Mouse (Mus musculus): Measurements from ENCODE around the gene C1s1.
"Not testable (repeated sequence)": the region's sequence is repeated elsewhere in the genome, so short reads cannot be mapped to it uniquely, and the experiment has no call there.

C1s1 gene

GRCm38 (mm10) chr6:124542284-124542683 lies at the start of gene C1s1:
Gene C1s1, minus strand, starts transcription at chr6:124542359.
- peak; percentile 71 to 78 for DNase-seq

DNA sequence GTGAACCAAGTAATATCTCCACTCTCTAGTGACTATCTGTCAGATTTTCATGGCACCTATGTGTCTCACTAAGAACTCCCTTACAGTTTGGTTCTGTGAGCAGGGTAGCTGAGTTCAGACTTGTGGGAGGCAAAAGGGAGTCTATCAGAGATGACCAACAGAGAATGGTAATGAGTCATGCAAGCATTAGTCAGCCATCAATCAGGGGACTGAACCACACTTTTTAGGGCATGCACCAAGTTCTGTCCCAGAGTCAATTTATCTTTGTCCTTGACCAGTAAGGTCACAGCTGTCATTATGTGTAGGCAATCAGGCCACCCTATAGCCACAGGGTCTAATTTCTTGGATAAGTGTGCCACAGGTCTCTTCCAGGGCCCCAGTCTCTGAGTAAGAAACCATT lies 46.6 kb upstream of the C1s1 start:
- DNase-seq = no peak

- DNase-seq = no peak
Measured at GRCm38 (mm10) chr6:124586266-124586665, 44.1 kb upstream of the C1s1 start.

DNA sequence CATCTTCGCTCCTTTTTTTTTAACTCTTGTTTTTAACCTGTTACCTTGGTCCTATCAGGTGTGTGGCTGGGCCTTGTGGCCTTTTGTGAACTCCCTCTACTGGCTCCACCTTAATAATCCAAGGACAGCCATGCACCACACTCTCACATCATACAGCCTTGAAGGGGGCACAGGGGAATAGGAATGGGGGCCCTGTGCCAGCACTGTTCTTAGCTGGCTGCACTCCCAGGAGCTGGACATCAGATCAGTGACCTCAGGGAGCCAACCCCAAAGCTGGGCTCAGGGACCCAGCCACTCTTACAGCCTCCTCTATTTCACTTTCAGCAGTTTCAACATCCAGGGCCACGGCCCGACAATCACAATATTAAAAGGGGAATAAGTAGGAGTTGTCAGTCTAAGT lies 43.6 kb upstream of the C1s1 start:
- DNase-seq = no peak

DNA sequence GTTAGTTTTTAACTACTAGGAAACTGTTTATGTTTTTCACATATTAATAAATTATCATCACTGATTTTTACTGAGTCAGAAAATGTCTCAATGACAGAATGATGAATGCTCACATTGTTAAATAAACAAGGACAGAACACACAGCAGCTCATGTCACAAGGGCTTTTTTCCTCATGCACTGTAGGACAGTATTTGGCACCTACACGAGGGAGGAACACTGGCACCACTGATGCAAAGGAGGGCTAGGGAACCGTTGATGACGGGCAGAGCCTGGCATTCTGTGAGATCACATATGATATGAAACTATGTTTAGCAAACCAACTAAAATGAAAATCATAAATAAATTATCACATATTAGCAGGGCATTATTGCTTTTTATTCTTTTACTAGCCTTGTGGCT lies 42.8 kb upstream of the C1s1 start:
- no peak for DNase-seq

- DNase-seq = no peak
Measured at GRCm38 (mm10) chr6:124582231-124582630, 40.1 kb upstream of the C1s1 start.

DNA sequence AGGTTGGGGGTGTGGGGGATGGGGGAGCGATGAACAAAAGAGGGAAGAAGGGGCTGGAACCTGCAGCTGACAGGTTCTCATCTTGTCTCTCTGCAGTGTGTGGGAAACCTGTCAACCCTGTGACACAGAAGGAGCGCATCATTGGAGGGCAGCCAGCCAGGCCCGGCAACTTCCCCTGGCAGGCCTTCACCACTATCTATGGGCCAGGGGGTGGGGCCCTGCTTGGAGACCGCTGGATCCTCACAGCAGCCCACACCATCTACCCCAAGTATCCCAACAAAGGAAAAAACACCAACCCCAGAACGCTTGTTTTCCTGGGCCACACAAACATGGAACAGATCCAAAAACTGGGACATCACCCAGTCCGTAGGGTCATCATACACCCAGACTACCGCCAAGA lies 38.0 kb upstream of the C1s1 start:
- DNase-seq = not testable (repeated sequence)

DNA sequence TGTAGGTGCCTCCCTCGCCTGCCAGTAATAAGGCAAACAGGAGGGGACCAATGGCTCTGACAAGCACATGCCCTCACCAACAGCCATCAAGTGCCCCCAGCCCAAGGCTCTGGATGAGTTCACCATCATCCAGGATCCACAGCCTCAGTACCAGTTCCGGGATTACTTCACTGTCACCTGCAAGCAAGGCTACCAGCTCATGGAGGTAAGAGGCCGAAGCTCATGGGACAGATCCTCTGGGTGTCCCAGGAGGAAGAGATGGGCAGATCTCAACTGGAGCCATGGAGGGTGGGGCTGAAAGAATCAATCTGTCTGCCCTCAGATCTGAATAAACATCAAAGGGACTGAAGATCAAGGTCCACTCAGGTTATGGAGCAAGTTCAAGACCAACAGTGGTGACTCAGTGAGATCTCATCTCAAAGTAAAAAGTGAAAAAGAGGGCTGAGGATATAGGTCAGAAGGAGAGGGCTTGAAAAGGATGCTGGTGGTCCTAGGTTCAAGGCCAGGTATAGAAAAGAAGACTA lies 33.1 kb upstream of the C1s1 start:
- DNase-seq = not testable (repeated sequence)

- peak; percentile 77 to 79 for DNase-seq
Measured at GRCm38 (mm10) chr6:124570026-124570425, 27.9 kb upstream of the C1s1 start, which contains the start of gene C1rb. Gene C1rb, plus strand, starts transcription at chr6:124570294.

DNA sequence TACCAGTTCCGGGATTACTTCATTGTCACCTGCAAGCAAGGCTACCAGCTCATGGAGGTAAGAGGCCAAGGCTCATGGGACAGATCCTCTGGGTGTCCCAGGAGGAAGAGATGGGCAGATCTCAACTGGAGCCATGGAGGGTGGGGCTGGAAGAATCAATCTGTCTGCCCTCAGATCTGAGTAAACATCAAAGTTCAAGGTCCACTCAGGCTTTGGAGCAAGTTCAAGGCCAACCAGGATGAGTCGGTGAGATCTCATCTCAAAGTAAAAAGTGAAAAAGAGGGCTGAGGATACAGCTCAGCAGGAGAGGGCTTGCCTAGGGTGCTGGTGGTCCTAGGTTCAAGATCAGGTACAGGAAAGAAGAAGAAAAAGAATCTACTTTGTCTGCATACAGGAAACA lies 19.5 kb upstream of the C1s1 start:
- DNase-seq = not testable (repeated sequence)

GRCm38 (mm10) chr6:124561156-124561555 lies 19.0 kb upstream of the C1s1 start:
- not testable (repeated sequence) for DNase-seq

GRCm38 (mm10) chr6:124555956-124556355 lies 13.8 kb upstream of the C1s1 start:
- DNase-seq = not testable (repeated sequence)

DNA sequence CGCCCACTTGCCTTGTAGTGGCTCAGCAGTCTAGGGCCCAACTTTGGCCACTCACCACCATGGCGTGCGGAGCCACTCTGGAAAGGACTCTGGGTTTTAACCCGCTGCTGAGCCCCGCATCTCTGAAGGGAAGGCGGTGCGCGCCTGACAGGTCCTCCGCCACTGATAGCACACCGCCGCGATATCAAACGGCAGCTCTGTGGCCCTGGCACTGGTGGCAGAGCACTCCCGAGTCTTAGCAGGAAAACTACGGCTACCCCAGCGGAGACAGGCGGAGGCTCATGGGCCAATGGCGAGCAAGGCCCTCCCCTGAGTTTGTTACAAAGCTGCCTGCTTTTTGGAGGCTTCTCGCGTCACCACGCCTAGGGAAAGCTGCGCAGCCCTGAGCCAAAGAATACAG lies 10.6 kb upstream of the C1s1 start:
- DNase-seq = no peak

GRCm38 (mm10) chr6:124549023-124549550 lies 6.9 kb upstream of the C1s1 start:
- DNase-seq = no peak

GRCm38 (mm10) chr6:124547979-124548378 lies 5.8 kb upstream of the C1s1 start:
- not testable (repeated sequence) for DNase-seq

GRCm38 (mm10) chr6:124545425-124545824 lies 3.3 kb upstream of the C1s1 start:
- DNase-seq = no peak

DNA sequence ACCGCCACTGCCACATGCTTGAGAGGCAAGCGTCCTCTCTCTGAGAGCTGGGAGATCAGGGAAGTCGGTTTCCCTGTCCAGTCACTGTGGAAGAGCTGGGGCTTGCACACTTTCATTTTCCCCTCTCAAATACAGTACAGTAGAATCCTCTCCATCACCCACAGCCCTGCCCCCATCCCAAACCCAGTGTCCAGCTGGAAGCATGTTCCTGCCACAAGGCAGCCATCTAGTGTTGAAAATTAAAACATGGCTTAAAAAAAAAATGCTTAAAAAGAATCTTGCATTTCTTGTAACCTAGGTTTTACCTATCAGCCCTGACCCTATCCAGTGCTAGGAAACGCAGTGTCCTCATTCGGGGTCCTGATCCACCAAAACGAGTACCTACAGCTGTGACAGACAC lies 2.3 kb upstream of the C1s1 start:
- peak; percentile 68 to 73 for DNase-seq

GRCm38 (mm10) chr6:124541176-124541575 lies 983 bp downstream of the C1s1 start:
- DNase-seq = not testable (repeated sequence)

GRCm38 (mm10) chr6:124536125-124536829 lies 5.9 kb downstream of the C1s1 start:
- DNase-seq = not testable (repeated sequence)

- no peak for DNase-seq
Measured at GRCm38 (mm10) chr6:124531077-124531476, 11.1 kb downstream of the C1s1 start.

DNA sequence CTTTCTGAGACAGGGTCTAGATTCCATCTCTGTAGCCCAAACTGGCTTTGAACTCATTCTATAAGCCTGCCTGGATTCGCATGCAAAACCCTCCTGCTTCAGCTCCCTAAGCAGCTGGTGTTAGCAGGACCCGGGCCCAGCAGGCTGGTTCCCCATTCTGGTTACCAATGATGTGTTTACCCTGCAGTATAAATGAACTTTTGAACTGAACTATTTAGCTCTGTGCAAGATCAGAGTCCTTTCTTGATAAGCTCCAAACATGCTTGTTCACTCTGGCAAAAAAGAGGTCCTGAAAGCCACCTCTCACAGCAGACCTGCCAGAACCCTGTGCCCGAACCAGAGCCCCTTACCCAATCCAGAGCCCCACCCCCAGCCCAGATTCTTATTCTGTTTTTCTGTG lies 14.3 kb downstream of the C1s1 start:
- no peak for DNase-seq

DNA sequence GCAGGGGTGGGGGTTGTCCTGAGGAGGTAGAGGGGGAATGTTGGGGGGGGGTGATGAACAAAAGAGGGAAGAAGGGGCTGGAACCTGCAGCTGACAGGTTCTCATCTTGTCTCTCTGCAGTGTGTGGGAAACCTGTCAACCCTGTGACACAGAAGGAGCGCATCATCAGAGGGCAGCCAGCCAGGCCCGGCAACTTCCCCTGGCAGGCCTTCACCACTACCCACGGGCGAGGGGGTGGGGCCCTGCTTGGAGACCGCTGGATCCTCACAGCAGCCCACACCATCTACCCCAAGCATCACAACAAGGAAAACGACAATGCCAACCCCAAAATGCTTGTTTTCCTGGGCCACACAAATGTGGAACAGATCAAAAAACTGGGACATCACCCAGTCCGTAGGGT lies 20.1 kb downstream of the C1s1 start:
- DNase-seq = not testable (repeated sequence)

DNA sequence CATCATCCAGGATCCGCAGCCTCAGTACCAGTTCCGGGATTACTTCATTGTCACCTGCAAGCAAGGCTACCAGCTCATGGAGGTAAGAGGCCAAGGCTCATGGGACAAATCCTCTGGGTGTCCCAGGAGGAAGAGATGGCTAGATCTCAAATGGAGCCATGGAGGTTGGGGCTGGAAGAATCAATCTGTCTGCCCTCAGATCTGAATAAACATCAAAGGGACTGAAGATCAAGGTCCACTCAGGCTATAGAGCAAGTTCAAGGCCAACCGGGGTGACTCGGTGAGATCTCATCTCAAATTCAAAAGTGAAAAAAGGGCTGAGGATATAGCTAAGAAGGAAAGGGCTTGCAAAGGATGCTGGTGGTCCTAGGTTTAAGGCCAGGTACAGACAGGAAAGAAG lies 24.4 kb downstream of the C1s1 start:
- DNase-seq = not testable (repeated sequence)

DNA sequence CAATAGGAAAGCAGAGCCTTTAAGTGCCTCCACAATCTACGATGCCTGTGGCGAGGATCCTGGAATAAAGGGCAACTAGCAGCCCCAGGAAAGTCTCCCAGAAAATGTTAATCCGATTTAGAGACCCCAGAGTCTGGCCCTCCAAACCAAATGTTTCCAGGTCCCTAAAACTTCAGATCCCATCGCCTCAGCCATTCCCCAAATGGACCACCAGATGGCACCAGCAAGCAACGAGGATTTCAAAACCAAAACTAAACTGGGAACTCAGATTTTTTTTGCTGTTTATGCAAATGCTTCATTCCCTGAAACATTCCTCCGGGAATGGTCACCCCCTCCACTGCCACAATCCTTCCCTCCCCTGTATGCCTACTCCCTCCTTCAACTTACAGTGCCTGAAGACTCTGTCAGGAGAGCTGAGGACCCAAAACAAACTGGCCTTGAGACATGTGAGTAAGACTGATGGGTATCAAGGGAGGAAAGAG lies 29.8 kb downstream of the C1s1 start, which contains the start of gene C1ra:
TSS of gene C1ra (plus strand) at position 51 of the 482 bp plus-strand sequence.
- DNase-seq = peak; percentile 78 to 81

All from kidney, postnatal 4 days (tissue).